Mouse (Mus musculus) heart, embryonic 15.5 days (tissue): Measurements from ENCODE around the gene Zfp961. TPM values are rescaled to one million over a fixed set of nuclear protein-coding genes. Genes with fewer than 3 reads are reported as not detected.
"Not testable (repeated sequence)": the region's sequence is repeated elsewhere in the genome, so short reads cannot be mapped to it uniquely, and the experiment has no call there.

ENCODE experiments used
- ATAC-seq: fragments of 200-750 bp; cut with Nextera tagmentation; replicated peaks from 2 replicates; pipeline ENCODE4 v1.8.0; 2017; ENCODE audit warnings: low read depth, moderate TSS enrichment; ENCODE audit not compliant: insufficient number of reproducible peaks, insufficient read depth, low FRiP score
- H3K27ac ChIP-seq: fragments of 300-500 bp; sonication (generic); 2 replicates; pipeline ENCODE4 v1.5.1; 2015; ENCODE audit warnings: mild to moderate bottlenecking, inconsistent platforms
- H3K27me3 ChIP-seq: fragments of 300-500 bp; sonication (generic); 2 replicates; pipeline ENCODE4 v1.6.1; 2015; ENCODE audit warnings: inconsistent platforms
- H3K36me3 ChIP-seq: fragments of 300-500 bp; sonication (generic); 2 replicates; pipeline ENCODE4 v1.6.1; 2015; ENCODE audit warnings: mild to moderate bottlenecking, inconsistent platforms
- H3K4me1 ChIP-seq: fragments of 300-500 bp; sonication (generic); replicated peaks from 2 replicates; pipeline ENCODE4 v1.6.1; 2015; ENCODE audit warnings: inconsistent platforms
- H3K4me2 ChIP-seq: fragments of 300-500 bp; sonication (generic); 2 replicates; pipeline ENCODE4 v1.6.1; 2015; ENCODE audit warnings: inconsistent platforms, mild to moderate bottlenecking, moderate library complexity
- H3K4me3 ChIP-seq: fragments of 300-500 bp; sonication (generic); 2 replicates; pipeline ENCODE4 v1.5.1; 2015; ENCODE audit warnings: mild to moderate bottlenecking, inconsistent platforms
- H3K9ac ChIP-seq: fragments of 300-500 bp; sonication (generic); 2 replicates; pipeline ENCODE4 v1.6.1; 2015; ENCODE audit warnings: mild to moderate bottlenecking, inconsistent platforms
- H3K9me3 ChIP-seq: fragments of 300-500 bp; sonication (generic); replicated peaks from 2 replicates; pipeline ENCODE4 v1.6.1; 2016; ENCODE audit warnings: inconsistent platforms
- WGBS: fragments of 180-500 bp; shearing (Covaris S2); methylation state at CpG from one replicate; pipeline ENCODE4 v1.1.7; 2015; ENCODE audit warnings: mixed read lengths; 5-methylcytosine and 5-hydroxymethylcytosine counted together
- polyA plus RNA-seq: library from polyadenylated mRNA; unstranded; fragments of >200 nt; fragmentation: Nextera tagmentation; extraction: Ambion mirVana; gene quantifications from 2 replicates; pipeline ENCODE4 v1.2.1, GENCODE M21; 2015

The Zfp961 gene
- polyA plus RNA-seq, 1 experiment from 2014 or later = 9.6 TPM

DNA sequence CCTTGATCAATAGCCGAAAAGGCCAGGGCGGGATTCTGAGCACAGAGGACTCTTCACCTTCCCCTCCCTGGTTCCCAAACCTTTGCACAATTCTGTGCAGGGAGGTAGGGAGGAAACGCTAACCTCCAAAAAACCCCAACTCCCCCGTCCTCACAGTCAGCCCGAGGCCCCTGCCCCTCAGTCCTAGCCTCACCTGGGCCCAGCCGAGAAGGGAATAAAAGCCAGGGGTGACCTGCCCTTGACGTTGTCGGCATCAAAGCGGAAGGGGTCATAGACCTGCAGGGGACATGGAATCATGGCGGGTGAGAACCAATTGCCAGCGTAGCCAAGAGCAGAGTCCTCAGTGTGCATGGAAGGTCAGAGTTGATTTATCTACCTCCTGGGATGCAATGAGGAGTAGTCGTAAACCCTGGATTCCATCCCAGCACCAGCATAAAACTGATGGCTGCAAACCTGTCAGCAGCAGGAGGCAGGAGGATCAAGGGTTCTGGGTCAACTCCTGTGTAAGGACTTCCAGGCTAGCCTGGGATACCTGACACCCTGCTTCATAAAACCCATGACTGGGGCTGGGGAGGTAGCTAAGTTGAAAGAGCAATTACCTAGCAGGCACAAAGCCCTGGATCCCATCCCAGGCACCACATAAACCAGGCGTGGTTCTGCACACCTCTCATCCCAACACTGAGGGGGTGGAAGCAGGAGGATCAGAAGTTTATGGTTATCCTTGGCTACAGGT is 38.2 kb downstream of the Zfp961 start:
- Histone ChIP-seq H3K4me1 (no peaks in the 10 kb centered on the region), H3K27me3 (peaks cover 4% of the 10 kb centered on the region; the same call in 1 of the 2 replicates), H3K9ac (peak overlapping the region; percentile 51; the same call in 1 of the 2 replicates), H3K27ac (no peak overlapping the region), H3K9me3 (no peaks in the 10 kb centered on the region), H3K36me3 (no peaks in the 10 kb centered on the region), H3K4me3 (peak overlapping the region; percentile 53), H3K4me2 (peak overlapping the region; percentile 75)
- ATAC-seq = no peak
- 57% methylated on average over 13 of the region's 13 CpGs for WGBS

DNA sequence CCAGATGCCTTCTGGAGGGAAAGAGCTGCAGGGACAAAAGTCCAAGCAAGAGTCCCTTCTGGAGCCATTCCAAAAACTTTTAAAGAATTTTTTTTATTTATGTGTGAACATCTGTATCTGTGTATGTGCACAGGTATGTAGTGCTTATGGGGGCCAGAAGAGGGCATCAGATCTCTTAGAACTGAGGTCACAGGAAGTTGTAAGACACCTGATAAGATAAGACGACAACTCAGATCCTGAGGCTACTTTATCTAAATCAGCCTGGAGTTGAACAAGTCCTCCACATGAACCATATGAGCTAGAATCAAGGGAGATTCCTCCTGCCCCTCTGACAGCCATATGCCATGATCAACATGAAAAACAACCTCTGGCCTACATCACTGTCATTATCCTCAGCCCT is 48.6 kb downstream of the Zfp961 start:
- 44% methylated on average over 1 of the region's 1 CpGs for WGBS
- Histone ChIP-seq H3K27ac (no peak overlapping the region), H3K9ac (no peak overlapping the region), H3K4me3 (no peak overlapping the region), H3K9me3 (no peaks in the 10 kb centered on the region), H3K36me3 (no peaks in the 10 kb centered on the region), H3K4me1 (no peaks in the 10 kb centered on the region), H3K27me3 (no peaks in the 10 kb centered on the region), H3K4me2 (no peak overlapping the region)
- ATAC-seq = no peak

DNA sequence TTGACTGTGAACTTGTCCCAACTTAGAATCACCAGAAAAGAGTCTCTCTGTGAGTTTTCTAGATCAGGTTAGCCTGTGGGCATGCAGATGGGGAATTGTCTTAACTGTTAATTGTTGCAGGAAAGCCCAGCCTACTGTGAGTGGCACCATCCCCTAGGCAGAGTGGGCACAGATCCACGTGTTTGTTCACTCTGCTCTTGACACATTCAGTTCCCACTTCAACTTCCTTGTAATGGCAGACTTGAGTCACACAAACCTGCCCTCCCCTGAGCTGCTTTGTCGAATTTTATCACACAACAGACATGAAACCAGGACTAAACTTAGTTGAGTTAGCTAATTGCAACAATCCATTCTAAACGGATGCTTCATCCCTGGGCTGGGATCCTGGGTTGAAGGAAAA is 49.4 kb downstream of the Zfp961 start:
- 54% methylated on average over 3 of the region's 3 CpGs for WGBS
- Histone ChIP-seq H3K27ac (no peak overlapping the region), H3K36me3 (no peaks in the 10 kb centered on the region), H3K9ac (no peak overlapping the region), H3K4me2 (no peak overlapping the region), H3K9me3 (no peaks in the 10 kb centered on the region), H3K4me1 (no peaks in the 10 kb centered on the region), H3K4me3 (no peak overlapping the region), H3K27me3 (no peaks in the 10 kb centered on the region)
- no peak for ATAC-seq

DNA sequence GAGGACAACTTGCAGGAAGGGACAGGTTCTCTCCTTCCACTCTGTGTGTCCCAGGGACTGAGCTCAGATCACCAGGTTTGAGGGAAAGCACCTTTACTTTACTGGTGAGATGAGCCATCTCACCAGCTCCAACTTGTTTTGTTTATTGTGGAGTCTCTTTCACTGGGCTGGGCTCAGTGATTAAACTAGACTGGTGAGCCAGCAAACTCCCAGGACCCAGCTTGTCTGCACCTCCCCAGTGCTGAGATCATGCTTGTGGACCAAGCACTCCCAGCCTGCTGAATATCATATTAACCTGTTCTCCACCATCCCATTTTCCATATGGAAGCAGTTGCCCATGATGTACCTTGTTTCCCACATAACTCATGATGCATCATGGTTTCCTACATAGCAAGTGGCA is 52.1 kb downstream of the Zfp961 start:
- H3K9me3 ChIP-seq = no peaks in the 10 kb centered on the region
- no peak overlapping the region for H3K4me2 ChIP-seq
- ATAC-seq = no peak
- no peak overlapping the region for H3K4me3 ChIP-seq
- H3K4me1 ChIP-seq = no peaks in the 10 kb centered on the region
- no peak overlapping the region for H3K27ac ChIP-seq
- no peaks in the 10 kb centered on the region for H3K27me3 ChIP-seq
- H3K9ac ChIP-seq = no peak overlapping the region
- H3K36me3 ChIP-seq = no peaks in the 10 kb centered on the region

GRCm38 (mm10) chr8:72005912-72006311 is 55.1 kb downstream of the Zfp961 start:
- ATAC-seq = no peak
- no peak overlapping the region for H3K9ac ChIP-seq
- 69% methylated on average over 3 of the region's 3 CpGs for WGBS
- H3K4me3 ChIP-seq = no peak overlapping the region
- H3K27ac ChIP-seq = no peak overlapping the region
- H3K4me2 ChIP-seq = no peak overlapping the region
- no peaks in the 10 kb centered on the region for H3K27me3 ChIP-seq
- no peaks in the 10 kb centered on the region for H3K4me1 ChIP-seq
- H3K9me3 ChIP-seq = no peaks in the 10 kb centered on the region
- H3K36me3 ChIP-seq = no peaks in the 10 kb centered on the region

DNA sequence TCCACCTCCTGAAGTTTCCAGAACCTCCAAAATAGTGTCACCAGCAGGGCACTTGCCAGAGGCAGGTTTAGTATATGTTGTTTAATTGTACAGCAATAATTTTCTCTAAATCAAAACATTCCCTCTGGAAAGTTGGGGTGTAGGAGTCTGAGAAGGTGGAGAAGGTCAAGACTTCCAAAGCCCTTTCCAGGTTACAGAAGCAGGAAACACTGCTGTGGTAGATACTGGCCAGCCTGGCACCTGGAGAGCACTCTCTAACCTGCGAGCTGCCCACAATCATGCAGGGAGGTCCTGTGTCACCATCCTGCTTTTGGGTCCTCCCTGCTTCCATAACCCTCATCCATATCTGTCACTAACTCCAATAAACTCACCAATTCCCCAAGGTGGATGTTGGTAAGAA is 55.9 kb downstream of the Zfp961 start:
- 54% methylated on average over 1 of the region's 1 CpGs for WGBS
- no peaks in the 10 kb centered on the region for H3K36me3 ChIP-seq
- no peak overlapping the region for H3K4me3 ChIP-seq
- no peak for ATAC-seq
- H3K4me2 ChIP-seq = no peak overlapping the region
- H3K27me3 ChIP-seq = no peaks in the 10 kb centered on the region
- no peaks in the 10 kb centered on the region for H3K4me1 ChIP-seq
- no peak overlapping the region for H3K9ac ChIP-seq
- H3K9me3 ChIP-seq = no peaks in the 10 kb centered on the region
- no peak overlapping the region for H3K27ac ChIP-seq

DNA sequence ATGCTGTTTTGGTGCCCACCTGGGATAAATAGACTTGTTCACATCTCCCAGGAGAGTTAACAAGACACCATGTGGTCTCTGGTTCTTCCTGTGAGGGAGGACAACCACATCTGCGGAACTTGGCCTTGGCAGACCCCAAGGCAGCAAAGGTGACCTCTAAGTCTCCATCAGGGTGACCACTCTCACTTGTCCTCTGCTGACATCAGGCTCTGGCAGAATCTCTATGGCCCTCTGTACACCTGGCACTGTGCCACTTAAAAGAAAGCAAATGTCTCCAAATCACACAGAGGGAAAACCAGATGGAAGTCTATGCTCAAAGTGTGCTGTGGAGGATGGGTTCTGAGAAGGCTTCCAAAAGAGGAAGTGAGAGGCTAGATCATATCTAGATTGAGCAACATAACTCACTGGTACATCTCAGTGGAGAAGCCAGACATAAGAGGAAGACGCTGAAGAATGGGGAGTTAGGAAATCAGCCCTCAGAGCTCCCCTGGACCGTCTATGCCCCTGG is 57.4 kb downstream of the Zfp961 start:
- Histone ChIP-seq H3K9me3 (no peaks in the 10 kb centered on the region), H3K9ac (no peak overlapping the region), H3K4me3 (no peak overlapping the region), H3K27ac (no peak overlapping the region), H3K36me3 (no peaks in the 10 kb centered on the region), H3K4me2 (no peak overlapping the region), H3K27me3 (no peaks in the 10 kb centered on the region), H3K4me1 (no peaks in the 10 kb centered on the region)
- 50% methylated on average over 3 of the region's 3 CpGs for WGBS
- no peak for ATAC-seq

DNA sequence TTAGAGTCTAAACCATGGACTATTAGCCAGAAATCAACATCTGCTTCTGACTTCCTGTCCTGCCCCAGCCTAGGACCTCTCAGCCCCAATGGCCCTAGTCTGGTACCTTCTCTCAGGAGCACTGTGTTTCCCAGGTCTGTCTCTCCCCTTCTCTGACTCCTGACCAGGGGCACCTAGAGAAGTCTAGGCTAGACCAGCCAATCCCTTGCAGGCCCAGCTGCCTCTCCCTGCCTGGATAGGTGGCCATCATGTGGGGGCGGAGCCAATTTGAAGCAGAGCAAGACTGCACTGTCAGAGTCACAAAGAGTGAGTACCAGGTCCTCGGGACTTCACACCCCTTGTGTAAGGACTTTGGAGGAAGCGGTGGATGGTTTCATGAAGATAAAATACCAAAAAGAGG is 58.6 kb downstream of the Zfp961 start, which contains the start of gene Cyp4f18:
Gene Cyp4f18, minus strand, starts transcription at position 154 of the 400 bp plus-strand sequence.
- no peaks in the 10 kb centered on the region for H3K9me3 ChIP-seq
- 62% methylated on average over 3 of the region's 3 CpGs for WGBS
- no peaks in the 10 kb centered on the region for H3K27me3 ChIP-seq
- no peaks in the 10 kb centered on the region for H3K36me3 ChIP-seq
- H3K4me2 ChIP-seq = no peak within 1 kb of the TSS
- no peaks in the 10 kb centered on the region for H3K4me1 ChIP-seq
- no peak within 1 kb of the TSS for H3K27ac ChIP-seq
- no peak within 1 kb of the TSS for H3K9ac ChIP-seq
- H3K4me3 ChIP-seq = no peak within 1 kb of the TSS
- no peak for ATAC-seq

DNA sequence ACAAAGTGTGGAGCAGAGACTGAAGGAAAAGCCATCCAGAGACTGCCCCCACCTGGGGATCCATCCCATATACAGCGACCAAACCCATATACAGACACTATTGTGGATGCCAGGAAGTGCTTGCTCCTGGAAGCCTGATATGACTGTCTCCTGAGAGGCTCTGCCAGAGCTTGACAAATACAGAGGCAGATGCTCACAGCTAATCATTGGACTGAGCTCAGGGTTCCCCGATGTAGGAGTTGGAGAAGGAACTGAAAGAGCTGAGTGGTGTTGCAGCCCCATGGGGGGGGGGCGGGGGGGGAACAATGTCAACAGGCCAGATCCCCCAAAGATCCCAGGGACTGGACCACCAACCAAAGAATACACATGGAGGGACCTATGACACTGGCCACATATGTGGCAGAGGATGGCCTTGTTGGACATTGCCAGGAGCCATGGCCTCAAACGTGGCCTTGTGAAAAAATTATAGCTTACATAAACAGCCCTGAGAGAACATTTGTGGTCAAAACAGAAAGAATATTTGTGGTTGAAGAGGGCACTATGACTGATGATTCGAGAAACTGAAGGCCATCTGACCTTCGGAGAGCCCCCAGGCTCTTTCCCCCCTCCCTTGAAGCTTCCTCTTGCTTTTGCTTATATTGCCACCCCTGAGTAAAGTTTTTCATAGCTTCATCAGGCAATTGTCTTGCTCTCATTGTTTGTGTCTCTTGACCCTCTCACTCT is 62.8 kb downstream of the Zfp961 start:
- not testable (repeated sequence) for H3K4me3 ChIP-seq, H3K4me2 ChIP-seq, H3K36me3 ChIP-seq, H3K9me3 ChIP-seq, H3K27ac ChIP-seq, H3K9ac ChIP-seq, ATAC-seq, H3K27me3 ChIP-seq, H3K4me1 ChIP-seq
- 64% methylated on average over 6 of the region's 6 CpGs for WGBS

DNA sequence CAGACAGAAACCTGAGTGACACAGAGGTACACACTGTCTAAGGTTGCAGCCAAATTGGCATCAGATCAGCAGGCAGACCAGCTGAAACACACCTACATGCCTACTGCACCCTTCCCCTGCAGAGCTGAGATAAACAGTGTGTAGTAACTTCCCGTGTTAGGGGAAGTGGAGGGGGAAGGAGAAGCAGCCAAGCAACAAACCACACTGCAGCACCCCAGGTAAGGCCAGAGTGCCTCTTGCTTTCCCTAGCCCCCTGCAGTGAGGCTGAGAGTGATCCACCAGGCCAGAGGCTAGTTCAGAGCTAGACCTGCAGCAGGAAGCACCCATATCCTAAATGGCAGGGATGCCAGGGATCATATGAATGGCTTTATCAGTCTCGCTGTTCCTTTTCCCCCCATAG is 66.5 kb downstream of the Zfp961 start:
- not testable (repeated sequence) for H3K9me3 ChIP-seq, H3K4me2 ChIP-seq, ATAC-seq, H3K4me1 ChIP-seq, H3K9ac ChIP-seq, H3K27me3 ChIP-seq, H3K4me3 ChIP-seq, H3K36me3 ChIP-seq, H3K27ac ChIP-seq
- 46% methylated on average over 2 of the region's 2 CpGs for WGBS

GRCm38 (mm10) chr8:72018141-72018540 is 67.3 kb downstream of the Zfp961 start:
- Histone ChIP-seq H3K27me3 (no peaks in the 10 kb centered on the region), H3K4me3 (no peak overlapping the region), H3K9ac (no peak overlapping the region), H3K4me2 (no peak overlapping the region), H3K4me1 (no peaks in the 10 kb centered on the region), H3K9me3 (no peaks in the 10 kb centered on the region), H3K36me3 (no peaks in the 10 kb centered on the region), H3K27ac (no peak overlapping the region)
- WGBS = 66% methylated on average over 2 of the region's 2 CpGs
- ATAC-seq = no peak

DNA sequence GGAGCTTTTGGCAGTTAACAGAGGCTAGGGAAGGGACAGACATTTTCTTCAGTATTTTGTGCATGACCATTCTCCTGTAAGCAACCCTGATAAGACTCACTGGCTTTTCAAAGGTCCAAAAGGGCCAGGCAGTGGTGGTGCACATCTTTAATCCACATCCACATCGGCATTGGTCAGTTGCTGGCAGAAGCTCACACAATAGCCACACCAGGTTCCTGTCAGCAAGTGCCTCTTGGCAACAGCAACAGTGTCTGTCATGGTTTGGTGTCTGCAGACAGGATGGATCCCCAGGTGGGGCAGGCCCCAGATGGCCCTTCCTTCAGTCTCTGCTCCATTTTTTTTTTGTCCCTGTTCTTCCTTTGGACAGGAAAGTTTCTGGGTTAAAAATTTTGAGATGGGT is 68.2 kb downstream of the Zfp961 start:
- H3K27me3 ChIP-seq, H3K9ac ChIP-seq, H3K4me2 ChIP-seq, H3K9me3 ChIP-seq, H3K4me1 ChIP-seq, H3K36me3 ChIP-seq, H3K4me3 ChIP-seq, ATAC-seq, H3K27ac ChIP-seq: not testable (repeated sequence)
- WGBS = 63% methylated on average over 1 of the region's 1 CpGs
